Mouse (Mus musculus) G1E (cell line): ENCODE data around the gene Oxsr1.

ENCODE experiments used
- CTCF ChIP-seq: IDR thresholded peaks from 2 replicates; pipeline ENCODE4 v1.5.1; 2012; ENCODE audit warnings: low read depth, low read length, inconsistent platforms, mixed read lengths
- GATA1 ChIP-seq: IDR thresholded peaks from 2 replicates; pipeline ENCODE4 v1.6.1; 2012; ENCODE audit warnings: borderline replicate concordance, low read length, inconsistent platforms, mixed read lengths

- TF ChIP-seq CTCF (no peak), GATA1 (no peak)
Measured at GRCm38 (mm10) chr9:119246826-119247225, 75.4 kb downstream of the Oxsr1 start.
